Mouse (Mus musculus): ENCODE data around the gene Gm20518.

GRCm38 (mm10) chr16:17851331-17851730 is 40.1 kb downstream of the Gm20518 start:
- TF ChIP-seq CTCF (IDR thresholded peaks at IDR 0.05; ENCODE audit: borderline replicate concordance, extremely low read depth, insufficient read depth, insufficient read length) (no peak), POLR2A (IDR thresholded peaks at IDR 0.05; ENCODE audit: borderline replicate concordance, extremely low read depth, insufficient read depth, insufficient read length, poor library complexity, severe bottlenecking) (no peak)
